Mouse (Mus musculus) CH12.LX (cell line): ENCODE data around the gene Ubxn10.

Source experiments
- BHLHE40 ChIP-seq: IDR thresholded peaks from 2 replicates; pipeline ENCODE4 v1.6.1; 2011; ENCODE audit warnings: mild to moderate bottlenecking, low read depth, low read length, improper control_type of control experiment
- HCFC1 ChIP-seq: IDR thresholded peaks from 2 replicates; pipeline ENCODE4 v1.6.1; 2012; ENCODE audit warnings: low read depth, mild to moderate bottlenecking, inconsistent platforms, low read length, improper control_type of control experiment
- JUND ChIP-seq: conservative IDR thresholded peaks from 2 replicates; pipeline ENCODE4 v1.6.1; 2011; ENCODE audit warnings: low read depth, low read length, improper control_type of control experiment
- MAFK ChIP-seq: IDR thresholded peaks from 2 replicates; pipeline ENCODE4 v1.6.1; 2011; ENCODE audit warnings: low read length, improper control_type of control experiment; ENCODE audit not compliant: insufficient replicate concordance
- PAX5 ChIP-seq: IDR thresholded peaks from 2 replicates; pipeline ENCODE4 v1.6.1; 2012; ENCODE audit warnings: low read length, inconsistent platforms, mixed read lengths
- POLR2A ChIP-seq: IDR thresholded peaks from 2 replicates; pipeline ENCODE4 v1.6.1; 2011; ENCODE audit warnings: low read depth, mild to moderate bottlenecking, improper control_type of control experiment, low read length
- POLR2AphosphoS2 ChIP-seq: IDR thresholded peaks from 2 replicates; pipeline ENCODE4 v1.6.1; 2011; ENCODE audit warnings: low read depth, low read length, improper control_type of control experiment
- TCF12 ChIP-seq: IDR thresholded peaks from 2 replicates; pipeline ENCODE4 v1.6.1; 2014; ENCODE audit warnings: low read depth, mild to moderate bottlenecking, inconsistent platforms, low read length, improper control_type of control experiment

- no peak for TF ChIP-seq POLR2A
- TF ChIP-seq TCF12 = no peak
- TF ChIP-seq JUND = no peak
- TF ChIP-seq HCFC1 = no peak
- TF ChIP-seq PAX5 = no peak
- TF ChIP-seq BHLHE40 = no peak
- TF ChIP-seq MAFK = no peak
- TF ChIP-seq POLR2AphosphoS2 = no peak
These were observed 7.8 kb downstream of the Ubxn10 start for GRCm38 (mm10) chr4:138729018-138729703.
